Mouse (Mus musculus) hindbrain, embryonic 14.5 days (tissue): ENCODE results near the gene Asb1. TPM values are rescaled to one million over a fixed set of nuclear protein-coding genes. Genes with fewer than 3 reads are reported as not detected.
A peak's percentile ranks its signal among the peaks of the same experiment; 100 is the strongest.

Experiments used
- ATAC-seq: fragments of 200-750 bp; cut with Nextera tagmentation; 2 replicates; pipeline ENCODE4 v1.8.0; 2017; ENCODE audit warnings: moderate number of reproducible peaks, mild to moderate bottlenecking, moderate TSS enrichment, moderate library complexity; ENCODE audit not compliant: low FRiP score
- DNase-seq: peaks from one replicate; pipeline ENCODE4 v3.0.0-alpha.2; 2015; ENCODE audit warnings: low spot score
- H3K27ac ChIP-seq: fragments of 300-500 bp; sonication (generic); 2 replicates; pipeline ENCODE4 v1.5.1; 2014; ENCODE audit warnings: mild to moderate bottlenecking, moderate library complexity
- H3K27me3 ChIP-seq: fragments of 300-500 bp; sonication (generic); 2 replicates; pipeline ENCODE4 v1.6.1; 2014; ENCODE audit warnings: mild to moderate bottlenecking, low read length, mixed read lengths; ENCODE audit not compliant: control insufficient read depth, insufficient read depth
- H3K36me3 ChIP-seq: fragments of 300-500 bp; sonication (generic); replicated peaks from 2 replicates; pipeline ENCODE4 v1.6.1; 2014; ENCODE audit not compliant: control insufficient read depth, insufficient read depth
- H3K4me1 ChIP-seq: fragments of 300-500 bp; sonication (generic); replicated peaks from 2 replicates; pipeline ENCODE4 v1.6.1; 2014; ENCODE audit warnings: antibody characterized with exemption, low read length, mixed read lengths; ENCODE audit not compliant: control insufficient read depth, insufficient read depth
- H3K4me2 ChIP-seq: fragments of 300-500 bp; sonication (generic); replicated peaks from 2 replicates; pipeline ENCODE4 v1.6.1; 2014; ENCODE audit warnings: mild to moderate bottlenecking, moderate library complexity
- H3K4me3 ChIP-seq: fragments of 300-500 bp; sonication (generic); replicated peaks from 2 replicates; pipeline ENCODE4 v1.5.1; 2014; ENCODE audit warnings: mild to moderate bottlenecking, low read length
- H3K9ac ChIP-seq: fragments of 300-500 bp; sonication (generic); 2 replicates; pipeline ENCODE4 v1.6.1; 2014
- H3K9me3 ChIP-seq: fragments of 300-500 bp; sonication (generic); 2 replicates; pipeline ENCODE4 v1.6.1; 2016; ENCODE audit warnings: low read length; ENCODE audit not compliant: control insufficient read depth
- WGBS: fragments of 180-500 bp; shearing (Covaris S2); extraction: QIAGEN DNeasy Blood & Tissue Kit; methylation state at CpG from one replicate; pipeline ENCODE4 v1.1.7; 2014; 5-methylcytosine and 5-hydroxymethylcytosine counted together
- polyA plus RNA-seq: library from polyadenylated mRNA; unstranded; fragments of >200 nt; fragmentation: Nextera tagmentation; extraction: Ambion mirVana; gene quantifications from 2 replicates; pipeline ENCODE4 v1.2.1, GENCODE M21; 2014

The Asb1 gene
- polyA plus RNA-seq, 1 experiment from 2014 or later, result 15.7 TPM

DNA sequence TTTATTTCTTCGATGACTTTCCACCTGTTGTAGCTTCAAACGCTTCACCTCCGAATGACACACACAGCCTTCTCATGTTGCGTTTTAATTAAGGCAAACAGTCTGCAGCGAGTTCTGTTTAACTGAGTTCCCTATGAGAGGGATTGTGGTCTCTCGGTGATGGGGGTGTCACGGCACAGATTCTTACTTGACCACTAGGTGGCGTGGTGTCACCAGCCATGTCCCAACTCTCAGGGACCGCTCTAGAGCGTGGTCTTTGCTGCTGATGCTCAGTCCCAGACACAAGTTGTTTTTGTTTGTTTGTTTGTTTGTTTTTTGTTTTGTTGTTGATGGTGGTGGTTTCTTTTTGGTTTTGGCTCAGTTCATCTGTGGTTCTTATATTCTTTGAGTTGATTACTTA is 16.6 kb upstream of the Asb1 start:
- no peak overlapping the region for H3K4me2 ChIP-seq
- WGBS, result 15% methylated on average over 10 of the region's 10 CpGs
- no peak overlapping the region for H3K4me3 ChIP-seq
- no peak overlapping the region for H3K27ac ChIP-seq
- H3K4me1 ChIP-seq, result no peaks in the 10 kb centered on the region
- peaks cover 62% of the 10 kb centered on the region for H3K36me3 ChIP-seq
- peak; percentile 86 for DNase-seq
- no peak overlapping the region for H3K9ac ChIP-seq
- H3K27me3 ChIP-seq, result no peaks in the 10 kb centered on the region
- no peaks in the 10 kb centered on the region for H3K9me3 ChIP-seq
- peak; percentile 79; the same call in 1 of the 2 replicates for ATAC-seq

- DNase-seq (no peak), ATAC-seq (no peak; the same call in 1 of the 2 replicates)
- no peak overlapping the region for H3K4me2 ChIP-seq
- no peak overlapping the region for H3K27ac ChIP-seq
- 72% methylated on average over 14 of the region's 14 CpGs for WGBS
- H3K4me1 ChIP-seq, result no peaks in the 10 kb centered on the region
- no peaks in the 10 kb centered on the region for H3K9me3 ChIP-seq
- no peak overlapping the region for H3K4me3 ChIP-seq
- H3K9ac ChIP-seq, result no peak overlapping the region
- H3K27me3 ChIP-seq, result no peaks in the 10 kb centered on the region
- H3K36me3 ChIP-seq, result peaks cover 63% of the 10 kb centered on the region
These were observed 14.5 kb upstream of the Asb1 start for GRCm38 (mm10) chr1:91525838-91526237.

DNA sequence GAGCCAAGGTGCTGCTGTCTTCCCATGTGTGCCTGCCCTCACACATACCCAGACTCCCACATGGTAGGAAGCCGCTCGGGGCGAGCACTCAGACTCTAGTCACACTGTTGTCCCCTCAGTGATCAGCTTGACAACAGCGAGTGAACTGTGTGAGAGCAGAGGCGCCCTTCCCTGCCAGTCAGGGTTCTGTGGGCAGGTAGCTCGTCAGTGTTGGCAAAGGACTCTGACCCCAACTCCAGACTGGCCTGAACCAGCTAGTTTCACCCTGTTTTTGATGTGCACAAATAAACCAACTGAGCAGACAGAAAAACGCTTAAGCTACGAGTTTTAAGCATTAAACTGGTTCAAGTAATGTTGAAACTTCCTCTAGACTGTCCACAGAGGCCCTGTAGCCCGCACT is 10.2 kb upstream of the Asb1 start:
- H3K36me3 ChIP-seq, result peaks cover 47% of the 10 kb centered on the region
- no peak overlapping the region for H3K9ac ChIP-seq
- H3K4me3 ChIP-seq, result no peak overlapping the region
- H3K9me3 ChIP-seq, result no peaks in the 10 kb centered on the region
- DNase-seq (no peak), ATAC-seq (no peak)
- no peak overlapping the region for H3K27ac ChIP-seq
- H3K4me1 ChIP-seq, result no peaks in the 10 kb centered on the region
- WGBS, result 91% methylated on average over 9 of the region's 9 CpGs
- H3K4me2 ChIP-seq, result no peak overlapping the region
- no peaks in the 10 kb centered on the region for H3K27me3 ChIP-seq

GRCm38 (mm10) chr1:91532243-91532642 is 8.1 kb upstream of the Asb1 start:
- no peak overlapping the region for H3K4me3 ChIP-seq
- H3K27ac ChIP-seq, result no peak overlapping the region
- H3K9me3 ChIP-seq, result no peaks in the 10 kb centered on the region
- H3K4me1 ChIP-seq, result no peaks in the 10 kb centered on the region
- ATAC-seq (no peak), DNase-seq (no peak)
- no peak overlapping the region for H3K9ac ChIP-seq
- no peak overlapping the region for H3K4me2 ChIP-seq
- WGBS, result 92% methylated on average over 4 of the region's 4 CpGs
- H3K36me3 ChIP-seq, result peaks cover 36% of the 10 kb centered on the region
- H3K27me3 ChIP-seq, result peaks cover 8% of the 10 kb centered on the region; the same call in 1 of the 2 replicates

- no peak overlapping the region for H3K9ac ChIP-seq
- WGBS, result 81% methylated on average over 5 of the region's 5 CpGs
- DNase-seq (no peak), ATAC-seq (no peak)
- H3K4me2 ChIP-seq, result no peak overlapping the region
- no peak overlapping the region for H3K4me3 ChIP-seq
- H3K4me1 ChIP-seq, result no peaks in the 10 kb centered on the region
- peaks cover 29% of the 10 kb centered on the region for H3K36me3 ChIP-seq
- H3K27ac ChIP-seq, result no peak overlapping the region
- no peaks in the 10 kb centered on the region for H3K9me3 ChIP-seq
- peaks cover 14% of the 10 kb centered on the region for H3K27me3 ChIP-seq
These were observed 7.5 kb upstream of the Asb1 start for GRCm38 (mm10) chr1:91532892-91533291.

DNA sequence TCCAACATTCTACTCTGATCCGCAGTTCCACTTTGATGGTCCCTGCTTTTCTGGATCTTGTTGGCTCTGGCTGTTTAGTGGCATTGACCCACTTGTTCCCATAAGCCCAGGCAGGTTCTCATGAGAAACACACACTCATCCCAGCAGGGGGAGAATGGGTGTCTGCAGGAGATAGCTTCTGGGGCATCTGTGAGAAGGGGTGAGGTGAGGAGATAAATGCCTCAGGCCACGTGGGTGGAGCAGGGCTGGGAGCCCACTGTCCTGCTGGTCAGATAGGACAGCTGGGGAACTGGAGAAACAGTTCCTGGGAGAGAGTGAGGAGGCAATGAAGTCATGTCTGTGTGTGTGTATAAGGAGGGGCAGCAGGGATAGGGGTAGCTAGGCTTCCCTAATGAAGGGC is 6.9 kb upstream of the Asb1 start:
- no peaks in the 10 kb centered on the region for H3K4me1 ChIP-seq
- no peak overlapping the region for H3K4me2 ChIP-seq
- peaks cover 23% of the 10 kb centered on the region for H3K36me3 ChIP-seq
- no peak overlapping the region for H3K27ac ChIP-seq
- H3K9me3 ChIP-seq, result no peaks in the 10 kb centered on the region
- no peak overlapping the region for H3K9ac ChIP-seq
- no peak overlapping the region for H3K4me3 ChIP-seq
- WGBS, result 64% methylated on average over 2 of the region's 2 CpGs
- no peak for DNase-seq
- no peak for ATAC-seq
- peaks cover 15% of the 10 kb centered on the region for H3K27me3 ChIP-seq

- DNase-seq (no peak), ATAC-seq (no peak)
- Histone ChIP-seq H3K27me3 (peaks cover 20% of the 10 kb centered on the region), H3K4me3 (no peak overlapping the region), H3K36me3 (peaks cover 19% of the 10 kb centered on the region), H3K27ac (no peak overlapping the region), H3K4me1 (no peaks in the 10 kb centered on the region), H3K9me3 (no peaks in the 10 kb centered on the region), H3K4me2 (no peak overlapping the region), H3K9ac (no peak overlapping the region)
- WGBS, result 83% methylated on average over 19 of the region's 19 CpGs
These were observed 6.2 kb upstream of the Asb1 start for GRCm38 (mm10) chr1:91533961-91534723.

- Histone ChIP-seq H3K4me2 (no peak overlapping the region), H3K9me3 (no peaks in the 10 kb centered on the region), H3K4me1 (peaks cover 20% of the 10 kb centered on the region), H3K27ac (no peak overlapping the region), H3K36me3 (no peaks in the 10 kb centered on the region), H3K9ac (no peak overlapping the region), H3K27me3 (peaks cover 25% of the 10 kb centered on the region), H3K4me3 (no peak overlapping the region)
- 24% methylated on average over 22 of the region's 22 CpGs for WGBS
- ATAC-seq (no peak), DNase-seq (no peak)
These were observed 2.4 kb upstream of the Asb1 start for GRCm38 (mm10) chr1:91537786-91538569.

- DNase-seq (no peak), ATAC-seq (no peak)
- WGBS, result 60% methylated on average over 1 of the region's 1 CpGs
These were observed 1.8 kb upstream of the Asb1 start for GRCm38 (mm10) chr1:91538570-91538929.

More at GRCm38 (mm10) chr1:91538570-91538929, 1.8 kb upstream of the Asb1 start:
- H3K4me1 ChIP-seq, result peaks cover 20% of the 10 kb centered on the region
- peaks cover 25% of the 10 kb centered on the region for H3K27me3 ChIP-seq
- H3K27ac ChIP-seq, result no peak overlapping the region
- H3K9ac ChIP-seq, result no peak overlapping the region
- no peak overlapping the region for H3K4me2 ChIP-seq
- no peak overlapping the region for H3K4me3 ChIP-seq
- H3K9me3 ChIP-seq, result no peaks in the 10 kb centered on the region
- no peaks in the 10 kb centered on the region for H3K36me3 ChIP-seq
